Mouse (Mus musculus): ENCODE measurements around the gene R3hcc1l.

DNA sequence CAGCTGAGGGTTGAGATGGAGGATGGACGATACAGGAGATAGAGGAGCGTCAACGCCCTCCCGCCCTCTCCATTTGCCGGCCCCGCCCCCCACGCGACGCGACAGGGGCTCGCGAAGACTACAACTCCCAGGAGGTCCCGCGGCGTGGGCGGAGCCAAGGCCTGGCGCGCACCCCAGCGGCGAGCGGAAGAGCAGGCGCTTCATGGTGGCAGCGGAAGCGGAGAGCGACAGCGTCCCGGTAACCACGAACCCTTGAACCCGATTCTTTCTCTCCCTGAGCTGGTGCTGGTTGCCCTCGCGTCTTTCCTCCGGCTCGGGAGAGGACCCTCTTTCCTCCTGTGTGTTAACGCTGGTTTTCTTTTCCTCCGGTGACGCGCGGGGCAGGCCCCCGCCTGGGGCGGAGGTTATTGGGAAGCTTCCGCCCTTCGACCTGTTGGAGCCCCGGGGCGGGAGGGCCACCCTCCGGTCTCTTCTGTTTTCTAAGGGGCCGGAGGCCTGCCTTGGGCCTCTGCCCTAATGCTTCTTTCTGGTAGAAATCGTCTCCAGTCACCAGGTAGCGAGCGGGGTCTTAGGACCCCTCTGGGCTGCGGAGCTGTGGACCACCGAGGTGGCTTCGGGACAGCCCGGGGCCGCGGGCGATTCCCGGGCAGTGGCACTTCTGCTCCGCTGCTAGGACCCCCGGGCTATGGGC is at the start of gene R3hcc1l:
- TF ChIP-seq POLR2A (IDR thresholded peaks at IDR 0.05; ENCODE audit: low read depth, low read length) = peak; percentile 41; the same call in 1 of the 2 replicates
- TF ChIP-seq CTCF (IDR thresholded peaks at IDR 0.05; ENCODE audit: extremely low read depth, insufficient read length, insufficient replicate concordance, low read depth, low read length) = peak; percentile 33; the same call in 1 of the 2 replicates

All from small intestine, adult 2 months (tissue).